Mouse (Mus musculus) left cerebral cortex, adult 11 months (tissue): Measurements from ENCODE around the gene Spata31d1b.

Source experiments
- DNase-seq: peaks from one replicate; pipeline ENCODE4 v3.0.0; 2022; ENCODE audit warnings: low spot score

Gene Spata31d1b

GRCm38 (mm10) chr13:59750310-59750709, 38.2 kb downstream of the Spata31d1b start:
- DNase-seq = no peak

- DNase-seq = no peak
Observed at GRCm38 (mm10) chr13:59756906-59757305, 44.8 kb downstream of the Spata31d1b start.

GRCm38 (mm10) chr13:59762791-59763190, 50.7 kb downstream of the Spata31d1b start:
- DNase-seq = no peak

- DNase-seq = no peak
Observed at GRCm38 (mm10) chr13:59766786-59767515, 54.9 kb downstream of the Spata31d1b start.

GRCm38 (mm10) chr13:59768531-59768930, 56.4 kb downstream of the Spata31d1b start:
- DNase-seq = no peak
